Mouse (Mus musculus): ENCODE results near the gene Sf3b1.
A peak's percentile ranks its signal among the peaks of the same experiment; 100 is the strongest.
"Not testable (repeated sequence)": the region's sequence is repeated elsewhere in the genome, so short reads cannot be mapped to it uniquely, and the experiment has no call there.

Sf3b1 gene

GRCm38 (mm10) chr1:55027253-55027801, at the start of gene Sf3b1:
Gene Sf3b1, minus strand, starts transcription at chr1:55027481.
- DNase-seq (ENCODE audit: low spot score in 2 of 2): peak; percentile 90 to 94

GRCm38 (mm10) chr1:55076395-55076743, 49.1 kb upstream of the Sf3b1 start:
- DNase-seq (ENCODE audit: low spot score in 2 of 2): no peak

- no peak for DNase-seq (ENCODE audit: low spot score in 2 of 2)
These were observed 48.5 kb upstream of the Sf3b1 start for GRCm38 (mm10) chr1:55075652-55076394.

GRCm38 (mm10) chr1:55074757-55075156, 47.5 kb upstream of the Sf3b1 start:
- DNase-seq (ENCODE audit: low spot score in 2 of 2): no peak

- DNase-seq (ENCODE audit: low spot score in 2 of 2): not testable (repeated sequence)
These were observed 45.0 kb upstream of the Sf3b1 start for GRCm38 (mm10) chr1:55072328-55072727.

- DNase-seq (ENCODE audit: low spot score in 2 of 2): no peak
These were observed 34.5 kb upstream of the Sf3b1 start for GRCm38 (mm10) chr1:55061772-55062171.

- no peak for DNase-seq (ENCODE audit: low spot score in 2 of 2)
These were observed 33.8 kb upstream of the Sf3b1 start for GRCm38 (mm10) chr1:55061099-55061498.

- DNase-seq (ENCODE audit: low spot score in 2 of 2): not testable (repeated sequence)
These were observed 31.1 kb upstream of the Sf3b1 start for GRCm38 (mm10) chr1:55058383-55058782.

GRCm38 (mm10) chr1:55055322-55056115, 28.2 kb upstream of the Sf3b1 start:
- DNase-seq (ENCODE audit: low spot score in 2 of 2): no peak

- DNase-seq (ENCODE audit: low spot score in 2 of 2): no peak
These were observed 26.3 kb upstream of the Sf3b1 start for GRCm38 (mm10) chr1:55053596-55053995.

GRCm38 (mm10) chr1:55053005-55053404, 25.7 kb upstream of the Sf3b1 start:
- DNase-seq (ENCODE audit: low spot score in 2 of 2): peak in 1 of 2 experiments; percentile 87

- DNase-seq (ENCODE audit: low spot score in 2 of 2): peak; percentile 97 to 99
These were observed 25.2 kb upstream of the Sf3b1 start, which contains the start of gene Coq10b for GRCm38 (mm10) chr1:55052355-55052953. Gene Coq10b, plus strand, starts transcription at chr1:55052770.

- DNase-seq (ENCODE audit: low spot score in 2 of 2): no peak
These were observed 24.4 kb upstream of the Sf3b1 start for GRCm38 (mm10) chr1:55051671-55052070.

GRCm38 (mm10) chr1:55048841-55049587, 21.7 kb upstream of the Sf3b1 start:
- DNase-seq (ENCODE audit: low spot score in 2 of 2): no peak

- DNase-seq (ENCODE audit: low spot score in 2 of 2): no peak
These were observed 15.9 kb upstream of the Sf3b1 start for GRCm38 (mm10) chr1:55043164-55043563.

- no peak for DNase-seq (ENCODE audit: low spot score in 2 of 2)
These were observed 15.0 kb upstream of the Sf3b1 start for GRCm38 (mm10) chr1:55042246-55042645.

GRCm38 (mm10) chr1:55041691-55042090, 14.4 kb upstream of the Sf3b1 start:
- no peak for DNase-seq (ENCODE audit: low spot score in 2 of 2)

- DNase-seq (ENCODE audit: low spot score in 2 of 2): no peak
These were observed 12.7 kb upstream of the Sf3b1 start for GRCm38 (mm10) chr1:55039944-55040343.

- no peak for DNase-seq (ENCODE audit: low spot score in 2 of 2)
These were observed 3.9 kb upstream of the Sf3b1 start for GRCm38 (mm10) chr1:55031026-55031779.

GRCm38 (mm10) chr1:55029446-55029845, 2.2 kb upstream of the Sf3b1 start:
- no peak for DNase-seq (ENCODE audit: low spot score in 2 of 2)
